Mouse (Mus musculus) monocyte, adult 59 days (primary cell): Measurements from ENCODE around the gene Ppt1. TPM values are rescaled to one million over a fixed set of nuclear protein-coding genes. Genes with fewer than 3 reads are reported as not detected.

Experiments used
- total RNA-seq, 2 experiments: library from RNA; stranded (reverse); gene quantifications; one replicate each; pipeline ENCODE4 v1.2.4; 2023

The Ppt1 gene
- total RNA-seq = 100 to 1,000 TPM; 162 to 166 TPM

GRCm38 (mm10) chr4:122835530-122836402 is at the start of gene Ppt1:
Gene Ppt1, plus strand, starts transcription at chr4:122836242.

GRCm38 (mm10) chr4:122885768-122886578 is 49.9 kb downstream of the Ppt1 start, which contains the start of gene Cap1:
Gene Cap1, minus strand, starts transcription at chr4:122886056.

Other genes starting within 250 kb of the Ppt1 start
- gene 9530002B09Rik, start 147.0 kb upstream of the Ppt1 start, total RNA-seq = not detected
- 100 to 1,000 TPM; 512 to 582 TPM for gene Cap1, start 49.8 kb downstream of the Ppt1 start, total RNA-seq
- 1 to 10 TPM; 1.7 to 2.5 TPM for gene Mfsd2a, start 124.9 kb downstream of the Ppt1 start, total RNA-seq
- gene Mycl, start 159.4 kb downstream of the Ppt1 start, total RNA-seq = 1 to 10 TPM; 6.7 to 8.3 TPM
- 10 to 100 TPM; 13.1 to 13.5 TPM for gene Trit1, start 180.4 kb downstream of the Ppt1 start, total RNA-seq